In the genomic region with DNA sequence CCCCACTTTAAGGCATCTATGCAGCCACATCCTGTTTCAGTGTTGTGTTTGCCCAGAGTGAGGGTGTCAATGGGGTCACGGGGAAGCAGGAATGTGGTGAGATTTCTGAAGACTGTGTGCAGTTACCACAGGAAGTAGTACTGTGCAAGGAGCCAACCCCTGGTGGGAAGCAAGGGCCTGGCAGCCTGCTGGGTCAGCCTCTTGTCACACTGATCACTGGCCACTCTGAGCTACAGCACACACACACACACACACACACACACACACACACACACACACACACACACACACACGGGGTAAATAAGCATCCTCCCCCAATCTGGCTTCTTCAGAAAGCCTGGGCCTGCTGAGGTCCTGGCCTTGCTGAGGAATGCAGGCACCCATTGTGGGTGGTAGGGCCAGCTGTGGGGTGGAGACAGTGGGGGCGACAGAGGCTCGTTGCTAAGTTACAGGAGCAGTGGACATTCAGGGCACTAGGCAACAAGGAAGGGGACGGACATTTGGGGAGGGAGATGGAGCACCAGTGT, we compare ENCODE assay signal across 8 mouse cellular contexts. TPM values are rescaled to one million over a fixed set of nuclear protein-coding genes. Genes with fewer than 3 reads are reported as not detected.
DNase-seq lines count a peak whose midpoint lies in the region; ATAC-seq lines count a peak whose summit lies in the region.

No protein-coding gene starts in this region.

- ATAC-seq in kidney, embryonic 16.5 days (ENCODE audit: low FRiP score, low TSS enrichment) = no peak
- no peak for ATAC-seq in lung, embryonic 15.5 days (ENCODE audit: borderline replicate concordance, extremely low read depth, low FRiP score, low TSS enrichment)
- 0 out of 2 replicates have a peak, but pooled peaks have one; percentile 10 for ATAC-seq in neural tube, embryonic 14.5 days (ENCODE audit: low read depth)

- H3K36me3 ChIP-seq in kidney, embryonic 16.5 days (ENCODE audit: insufficient read depth, low read length) = no peaks in the 10 kb centered on the region
- no peaks in the 10 kb centered on the region for H3K36me3 ChIP-seq in hindbrain, embryonic 10.5 days
- no peaks in the 10 kb centered on the region for H3K36me3 ChIP-seq in lung, embryonic 15.5 days
- no peaks in the 10 kb centered on the region for H3K36me3 ChIP-seq in neural tube, embryonic 14.5 days (ENCODE audit: control insufficient read depth, insufficient read depth, low read length)

- H3K27me3 ChIP-seq in kidney, embryonic 16.5 days (ENCODE audit: insufficient read depth, low read length) = no peaks in the 10 kb centered on the region
- H3K27me3 ChIP-seq in hindbrain, embryonic 10.5 days (ENCODE audit: insufficient read depth, poor library complexity, severe bottlenecking) = no peaks in the 10 kb centered on the region
- no peaks in the 10 kb centered on the region for H3K27me3 ChIP-seq in lung, embryonic 15.5 days
- H3K27me3 ChIP-seq in neural tube, embryonic 14.5 days (ENCODE audit: control insufficient read depth, insufficient read depth, low read length) = no peaks in the 10 kb centered on the region

- WGBS in kidney, embryonic 16.5 days = 21% methylated on average over 5 of the region's 5 CpGs
- 2% methylated on average over 5 of the region's 5 CpGs for whole genome bisulfite sequencing in hindbrain, embryonic 10.5 days
- WGBS in lung, embryonic 15.5 days = 13% methylated on average over 5 of the region's 5 CpGs
- WGBS in neural tube, embryonic 14.5 days = 3% methylated on average over 5 of the region's 5 CpGs

- H3K9ac ChIP-seq in kidney, embryonic 16.5 days (replicated peaks; ENCODE audit: low read length) = no peak overlapping the region
- no peak overlapping the region for H3K9ac ChIP-seq in lung, embryonic 15.5 days
- H3K9ac ChIP-seq in neural tube, embryonic 14.5 days (replicated peaks; ENCODE audit: low read depth, low read length) = no peak overlapping the region

- no peak for DNase-seq in kidney, adult 18-20 months
- DNase-seq in brain, adult 2 months (ENCODE audit: low read depth, low spot score) = peak; percentile 79
- DNase-seq in hindbrain, embryonic 10.5 days (ENCODE audit: low spot score) = peak; percentile 91
- no peak for DNase-seq in adrenal gland, postnatal 4 days (ENCODE audit: low spot score in 2 of 2)
- DNase-seq in adrenal gland, postnatal 25 days = no peak

- H3K27ac ChIP-seq in kidney, embryonic 16.5 days (ENCODE audit: low read length) = peak overlapping the region; percentile 39
- H3K27ac ChIP-seq in hindbrain, embryonic 10.5 days = peak overlapping the region; percentile 98
- peak overlapping the region; percentile 34 for H3K27ac ChIP-seq in lung, embryonic 15.5 days
- peak overlapping the region; percentile 3 for H3K27ac ChIP-seq in neural tube, embryonic 14.5 days (ENCODE audit: low read depth, low read length)

- no peaks in the 10 kb centered on the region for H3K9me3 ChIP-seq in kidney, embryonic 16.5 days (ENCODE audit: low read length)
- H3K9me3 ChIP-seq in hindbrain, embryonic 10.5 days = no peaks in the 10 kb centered on the region
- no peaks in the 10 kb centered on the region for H3K9me3 ChIP-seq in lung, embryonic 15.5 days
- no peaks in the 10 kb centered on the region for H3K9me3 ChIP-seq in neural tube, embryonic 14.5 days (ENCODE audit: control insufficient read depth, low read length)

- H3K4me1 ChIP-seq in kidney, embryonic 16.5 days (ENCODE audit: insufficient read depth, low read length) = peaks cover 46% of the 10 kb centered on the region
- peaks cover 100% of the 10 kb centered on the region for H3K4me1 ChIP-seq in hindbrain, embryonic 10.5 days (replicated peaks)
- peaks cover 67% of the 10 kb centered on the region for H3K4me1 ChIP-seq in lung, embryonic 15.5 days
- H3K4me1 ChIP-seq in neural tube, embryonic 14.5 days (ENCODE audit: control insufficient read depth, insufficient read depth, low read length) = peaks cover 52% of the 10 kb centered on the region

- no peak overlapping the region for H3K4me2 ChIP-seq in kidney, embryonic 16.5 days (replicated peaks; ENCODE audit: low read depth, low read length)
- H3K4me2 ChIP-seq in lung, embryonic 15.5 days = no peak overlapping the region
- no peak overlapping the region for H3K4me2 ChIP-seq in neural tube, embryonic 14.5 days (ENCODE audit: low read depth, low read length)

- H3K4me3 ChIP-seq in kidney, embryonic 16.5 days (ENCODE audit: low read length) = no peak overlapping the region
- H3K4me3 ChIP-seq in hindbrain, embryonic 10.5 days = peak overlapping the region; percentile 31
- H3K4me3 ChIP-seq in lung, embryonic 15.5 days = no peak overlapping the region
- no peak overlapping the region for H3K4me3 ChIP-seq in neural tube, embryonic 14.5 days (ENCODE audit: low read depth, low read length)

RNA-seq across cellular contexts. Expression of gene Trmt61a, which starts 13.5 kb away (rescaled TPM):
- polyA plus RNA-seq in kidney, embryonic 16.5 days (2015; fragmentation: Nextera tagmentation; extraction: Ambion mirVana) = 11.6 and 12.2 TPM in 2 replicates
- 15.1 and 16.2 TPM in 2 replicates for polyA plus RNA-seq in hindbrain, embryonic 10.5 days (2016; fragmentation: Nextera tagmentation; extraction: Ambion mirVana)
- polyA plus RNA-seq in lung, embryonic 15.5 days (2015; fragmentation: Nextera tagmentation; extraction: Ambion mirVana) = 11.1 and 13.7 TPM in 2 replicates
- 4.3 and 5.0 TPM in 2 replicates for polyA plus RNA-seq in neural tube, embryonic 14.5 days (2014; fragmentation: Nextera tagmentation; extraction: Ambion mirVana)
- total RNA-seq in adrenal gland, postnatal 4 days (2021) = 10 to 100 TPM; 11.7 to 13.8 TPM
- 9.6 and 11.0 TPM in 2 replicates for total RNA-seq in adrenal gland, postnatal 25 days (2021)

RNA-seq across cellular contexts. Expression of gene Ckb, which starts 19.3 kb away (rescaled TPM):
- polyA plus RNA-seq in kidney, embryonic 16.5 days (2015; fragmentation: Nextera tagmentation; extraction: Ambion mirVana) = 134 and 188 TPM in 2 replicates
- polyA plus RNA-seq in hindbrain, embryonic 10.5 days (2016; fragmentation: Nextera tagmentation; extraction: Ambion mirVana) = 2,059 and 2,773 TPM in 2 replicates
- polyA plus RNA-seq in lung, embryonic 15.5 days (2015; fragmentation: Nextera tagmentation; extraction: Ambion mirVana) = 252 and 268 TPM in 2 replicates
- polyA plus RNA-seq in neural tube, embryonic 14.5 days (2014; fragmentation: Nextera tagmentation; extraction: Ambion mirVana) = 1,430 and 1,628 TPM in 2 replicates
- 10 to 100 TPM; 39.6 to 40.9 TPM for total RNA-seq in adrenal gland, postnatal 4 days (2021)
- 24.3 and 27.3 TPM in 2 replicates for total RNA-seq in adrenal gland, postnatal 25 days (2021)

RNA-seq across cellular contexts. Expression of gene Bag5, which starts 21.6 kb away (rescaled TPM):
- polyA plus RNA-seq in kidney, embryonic 16.5 days (2015; fragmentation: Nextera tagmentation; extraction: Ambion mirVana) = 52.0 and 59.5 TPM in 2 replicates
- 53.5 and 53.6 TPM in 2 replicates for polyA plus RNA-seq in hindbrain, embryonic 10.5 days (2016; fragmentation: Nextera tagmentation; extraction: Ambion mirVana)
- polyA plus RNA-seq in lung, embryonic 15.5 days (2015; fragmentation: Nextera tagmentation; extraction: Ambion mirVana) = 49.4 and 52.2 TPM in 2 replicates
- 68.1 and 71.8 TPM in 2 replicates for polyA plus RNA-seq in neural tube, embryonic 14.5 days (2014; fragmentation: Nextera tagmentation; extraction: Ambion mirVana)
- total RNA-seq in adrenal gland, postnatal 4 days (2021) = 10 to 100 TPM; 35.8 to 37.0 TPM
- total RNA-seq in adrenal gland, postnatal 25 days (2021) = 34.8 and 36.2 TPM in 2 replicates

RNA-seq across cellular contexts. Expression of gene Apopt1, which starts 21.7 kb away (rescaled TPM):
- 54.8 TPM in 2 replicates for polyA plus RNA-seq in kidney, embryonic 16.5 days (2015; fragmentation: Nextera tagmentation; extraction: Ambion mirVana)
- 55.3 and 59.2 TPM in 2 replicates for polyA plus RNA-seq in hindbrain, embryonic 10.5 days (2016; fragmentation: Nextera tagmentation; extraction: Ambion mirVana)
- polyA plus RNA-seq in lung, embryonic 15.5 days (2015; fragmentation: Nextera tagmentation; extraction: Ambion mirVana) = 43.7 and 47.9 TPM in 2 replicates
- 65.7 and 69.6 TPM in 2 replicates for polyA plus RNA-seq in neural tube, embryonic 14.5 days (2014; fragmentation: Nextera tagmentation; extraction: Ambion mirVana)
- total RNA-seq in adrenal gland, postnatal 4 days (2021) = 10 to 100 TPM; 65.4 to 70.1 TPM
- total RNA-seq in adrenal gland, postnatal 25 days (2021) = 69.6 and 71.2 TPM in 2 replicates

Comparison
In these comparisons a context has a peak if more than half of its experiments do, and no peak if none do; other contexts are left out.
1. H3K27ac ChIP-seq: peak in every context shown above with its lines; median percentile 98 in hindbrain, embryonic 10.5 days; 39 in kidney, embryonic 16.5 days; 34 in lung, embryonic 15.5 days; 3 in neural tube, embryonic 14.5 days.
2. DNase-seq: peak in brain, adult 2 months (single experiment) and hindbrain, embryonic 10.5 days (single experiment); none in kidney, adult 18-20 months (single experiment), adrenal gland, postnatal 4 days (0 of 2) and adrenal gland, postnatal 25 days (single experiment).